Mouse (Mus musculus) kidney, postnatal 0 days (tissue): ENCODE data around the gene Mypn. TPM values are rescaled to one million over a fixed set of nuclear protein-coding genes. Genes with fewer than 3 reads are reported as not detected.
A peak's percentile ranks its signal among the peaks of the same experiment; 100 is the strongest.

Source experiments
- ATAC-seq: fragments of 200-750 bp; cut with Nextera tagmentation; replicated peaks from 2 replicates; pipeline ENCODE4 v1.8.0; 2017; ENCODE audit warnings: low read depth, moderate number of reproducible peaks, moderate TSS enrichment, moderate library complexity; ENCODE audit not compliant: low FRiP score
- DNase-seq: peaks from one replicate; pipeline ENCODE4 v3.0.0-alpha.2; 2016; ENCODE audit warnings: low spot score
- H3K27ac ChIP-seq: fragments of 300-500 bp; sonication (generic); 2 replicates; pipeline ENCODE4 v1.5.1; 2014; ENCODE audit warnings: mild to moderate bottlenecking
- H3K27me3 ChIP-seq: fragments of 300-500 bp; sonication (generic); 2 replicates; pipeline ENCODE4 v1.6.1; 2014; ENCODE audit warnings: low read length, mixed read lengths; ENCODE audit not compliant: insufficient read depth
- H3K36me3 ChIP-seq: fragments of 300-500 bp; sonication (generic); 2 replicates; pipeline ENCODE4 v1.6.1; 2014; ENCODE audit warnings: low read length, mixed read lengths; ENCODE audit not compliant: insufficient read depth
- H3K4me1 ChIP-seq: fragments of 300-500 bp; sonication (generic); replicated peaks from 2 replicates; pipeline ENCODE4 v1.6.1; 2014; ENCODE audit warnings: antibody characterized with exemption, low read length, mixed read lengths; ENCODE audit not compliant: insufficient read depth
- H3K4me2 ChIP-seq: fragments of 300-500 bp; sonication (generic); 2 replicates; pipeline ENCODE4 v1.6.1; 2014; ENCODE audit warnings: mild to moderate bottlenecking, low read length, moderate library complexity, mixed read lengths
- H3K4me3 ChIP-seq: fragments of 300-500 bp; sonication (generic); replicated peaks from 2 replicates; pipeline ENCODE4 v1.5.1; 2014; ENCODE audit warnings: low read depth, low read length
- H3K9ac ChIP-seq: fragments of 300-500 bp; sonication (generic); 2 replicates; pipeline ENCODE4 v1.6.1; 2014; ENCODE audit warnings: low read depth, low read length
- H3K9me3 ChIP-seq: fragments of 300-500 bp; sonication (generic); replicated peaks from 2 replicates; pipeline ENCODE4 v1.6.1; 2016; ENCODE audit warnings: low read length, inconsistent platforms, mixed read lengths
- CTCF ChIP-seq: IDR thresholded peaks from 2 replicates; pipeline ENCODE4 v1.5.1; 2016; ENCODE audit warnings: antibody characterized with exemption, low read depth, mild to moderate bottlenecking, moderate library complexity
- WGBS: fragments of 180-500 bp; shearing (Covaris S2); extraction: QIAGEN DNeasy Blood & Tissue Kit; methylation state at CpG from one replicate; pipeline ENCODE4 v1.1.7; 2014; 5-methylcytosine and 5-hydroxymethylcytosine counted together
- polyA plus RNA-seq: library from polyadenylated mRNA; unstranded; fragments of >200 nt; fragmentation: Nextera tagmentation; extraction: Ambion mirVana; gene quantifications from 2 replicates; pipeline ENCODE4 v1.2.1, GENCODE M21; 2015

Gene Mypn
- polyA plus RNA-seq, 1 experiment from 2014 or later, result not detected

GRCm38 (mm10) chr10:63243493-63244054 lies 39.8 kb upstream of the Mypn start, which contains the start of gene Herc4:
TSS of gene Herc4 (plus strand) at chr10:63243810.
- Histone ChIP-seq H3K27me3 (no peaks in the 10 kb centered on the region), H3K36me3 (no peaks in the 10 kb centered on the region), H3K4me1 (peaks cover 9% of the 10 kb centered on the region; the same call in 1 of the 2 replicates), H3K4me2 (peak within 1 kb of the TSS; percentile 64), H3K27ac (peak within 1 kb of the TSS; percentile 98), H3K9me3 (no peaks in the 10 kb centered on the region), H3K4me3 (peak within 1 kb of the TSS; percentile 90), H3K9ac (peak within 1 kb of the TSS; percentile 92)
- peak; percentile 100 for ATAC-seq
- no peak for TF ChIP-seq CTCF
- under 1% methylated on average over 43 of the region's 44 CpGs for WGBS
- peak; percentile 99 for DNase-seq

DNA sequence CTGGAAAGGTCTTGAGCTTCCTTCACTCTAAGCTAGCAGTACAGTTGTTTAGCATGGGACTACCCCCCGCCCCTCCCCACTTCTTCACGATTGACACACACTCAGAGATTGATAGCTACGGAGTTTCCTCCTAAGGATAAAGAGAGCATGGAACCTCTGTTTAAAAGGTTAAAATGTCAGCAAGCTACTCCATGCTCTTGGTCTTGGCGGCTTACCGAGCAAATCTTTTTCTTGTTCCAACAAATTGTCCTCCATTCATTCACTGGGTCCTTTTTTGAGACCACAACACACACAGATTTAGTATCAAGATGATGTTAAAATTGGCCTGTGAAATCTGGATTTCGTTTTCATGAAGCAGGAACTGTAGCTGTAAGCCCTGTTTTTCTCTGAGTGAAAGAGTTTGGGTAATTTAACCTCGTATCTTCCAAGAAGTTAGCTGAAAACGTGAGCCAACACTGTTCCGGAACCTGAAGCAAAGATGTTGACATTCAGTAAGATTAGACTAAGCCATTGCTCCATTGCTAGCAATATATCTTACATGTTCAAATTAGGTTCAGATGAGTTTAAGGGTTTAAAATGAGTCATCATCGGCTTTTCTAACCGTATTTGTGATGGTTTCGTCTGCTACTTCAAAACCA lies 39.2 kb upstream of the Mypn start:
- Histone ChIP-seq H3K27ac (peak overlapping the region; percentile 55), H3K36me3 (no peaks in the 10 kb centered on the region), H3K4me2 (peak overlapping the region; percentile 64), H3K4me1 (peaks cover 9% of the 10 kb centered on the region; the same call in 1 of the 2 replicates), H3K9ac (peak overlapping the region; percentile 51), H3K27me3 (no peaks in the 10 kb centered on the region), H3K4me3 (peak overlapping the region; percentile 90), H3K9me3 (no peaks in the 10 kb centered on the region)
- no peak for TF ChIP-seq CTCF
- ATAC-seq (no peak), DNase-seq (peak; percentile 27)
- 18% methylated on average over 12 of the region's 12 CpGs for WGBS

GRCm38 (mm10) chr10:63240868-63241271 lies 37.1 kb upstream of the Mypn start:
- H3K4me1 ChIP-seq, result peaks cover 9% of the 10 kb centered on the region; the same call in 1 of the 2 replicates
- no peak for DNase-seq
- no peak for TF ChIP-seq CTCF
- H3K4me2 ChIP-seq, result no peak overlapping the region
- H3K9ac ChIP-seq, result no peak overlapping the region
- H3K9me3 ChIP-seq, result no peaks in the 10 kb centered on the region
- H3K4me3 ChIP-seq, result no peak overlapping the region
- H3K27me3 ChIP-seq, result no peaks in the 10 kb centered on the region
- no peak overlapping the region for H3K27ac ChIP-seq
- ATAC-seq, result no peak
- WGBS, result 74% methylated on average over 2 of the region's 2 CpGs
- H3K36me3 ChIP-seq, result no peaks in the 10 kb centered on the region

DNA sequence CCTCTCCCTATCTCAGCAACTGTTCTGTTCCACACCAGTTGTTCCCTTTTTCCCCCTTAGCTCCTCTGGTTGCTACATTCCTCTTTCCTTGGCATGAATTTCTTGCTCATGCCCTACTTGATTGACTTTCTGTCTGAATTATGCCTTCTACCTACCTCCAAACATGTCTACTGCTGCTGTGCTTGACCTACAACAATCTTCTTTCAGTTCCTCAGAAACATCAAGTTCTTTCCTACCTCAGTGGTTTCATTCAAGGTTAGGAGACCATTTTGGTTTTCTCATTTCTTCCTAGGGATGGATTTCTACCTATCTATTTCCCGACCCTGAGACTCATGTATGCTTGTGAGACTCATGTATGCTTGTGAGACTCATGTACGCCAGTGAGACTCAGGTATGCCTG lies 36.1 kb upstream of the Mypn start:
- Histone ChIP-seq H3K9me3 (no peaks in the 10 kb centered on the region), H3K4me2 (no peak overlapping the region), H3K4me1 (peaks cover 6% of the 10 kb centered on the region; the same call in 1 of the 2 replicates), H3K27me3 (no peaks in the 10 kb centered on the region), H3K36me3 (no peaks in the 10 kb centered on the region), H3K27ac (no peak overlapping the region), H3K4me3 (no peak overlapping the region), H3K9ac (no peak overlapping the region)
- ATAC-seq (no peak), DNase-seq (no peak)
- 85% methylated on average over 2 of the region's 2 CpGs for WGBS
- TF ChIP-seq CTCF, result no peak

DNA sequence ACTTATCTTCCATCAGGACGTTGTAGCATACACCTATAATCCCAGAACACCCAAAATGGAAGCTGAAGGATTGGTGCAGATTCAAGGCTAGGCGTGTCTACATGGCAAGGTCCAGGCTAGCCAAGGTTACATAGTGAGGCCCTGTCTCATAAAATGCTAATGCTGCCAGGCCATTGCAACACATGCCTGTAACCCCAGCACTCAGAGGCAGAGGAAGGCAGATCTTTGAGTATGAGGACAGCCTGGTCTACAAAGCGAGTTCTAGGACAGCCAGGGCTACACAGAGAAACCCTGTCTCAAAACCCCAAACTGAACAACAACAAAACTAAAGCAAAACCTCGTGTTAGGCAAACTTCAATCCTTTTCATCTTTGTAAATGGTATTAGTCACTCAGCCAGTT lies 34.3 kb upstream of the Mypn start:
- Histone ChIP-seq H3K36me3 (no peaks in the 10 kb centered on the region), H3K4me1 (peaks cover 6% of the 10 kb centered on the region; the same call in 1 of the 2 replicates), H3K9me3 (no peaks in the 10 kb centered on the region), H3K27ac (no peak overlapping the region), H3K4me3 (no peak overlapping the region), H3K27me3 (no peaks in the 10 kb centered on the region), H3K9ac (no peak overlapping the region), H3K4me2 (no peak overlapping the region)
- no peak for DNase-seq
- no peak for ATAC-seq
- TF ChIP-seq CTCF, result no peak
- 75% methylated on average over 4 of the region's 4 CpGs for WGBS

DNA sequence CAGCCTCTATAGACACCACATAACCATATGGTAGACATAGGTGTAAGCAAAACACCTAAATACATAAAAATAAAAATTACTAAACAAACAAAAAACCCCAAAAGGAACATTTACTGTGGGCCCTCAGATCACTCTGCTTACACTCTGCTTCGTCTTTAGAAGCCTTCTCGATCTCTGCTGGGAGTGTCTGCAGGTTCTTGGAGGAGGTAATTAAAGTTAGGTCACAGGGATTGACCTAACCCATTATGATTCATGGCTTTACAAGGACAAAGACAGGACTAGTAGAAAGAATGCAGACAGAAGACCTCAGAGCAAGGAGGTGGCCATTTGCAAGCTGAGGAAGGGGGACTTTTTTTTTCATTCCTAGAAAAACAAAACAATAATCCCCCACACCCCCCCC lies 33.5 kb upstream of the Mypn start:
- TF ChIP-seq CTCF, result no peak
- 43% methylated on average over 2 of the region's 2 CpGs for WGBS
- DNase-seq, result no peak
- H3K9me3 ChIP-seq, result no peaks in the 10 kb centered on the region
- H3K4me2 ChIP-seq, result no peak overlapping the region
- no peak overlapping the region for H3K9ac ChIP-seq
- ATAC-seq, result no peak
- H3K4me3 ChIP-seq, result no peak overlapping the region
- H3K36me3 ChIP-seq, result no peaks in the 10 kb centered on the region
- H3K27ac ChIP-seq, result no peak overlapping the region
- no peaks in the 10 kb centered on the region for H3K27me3 ChIP-seq
- no peaks in the 10 kb centered on the region for H3K4me1 ChIP-seq

DNA sequence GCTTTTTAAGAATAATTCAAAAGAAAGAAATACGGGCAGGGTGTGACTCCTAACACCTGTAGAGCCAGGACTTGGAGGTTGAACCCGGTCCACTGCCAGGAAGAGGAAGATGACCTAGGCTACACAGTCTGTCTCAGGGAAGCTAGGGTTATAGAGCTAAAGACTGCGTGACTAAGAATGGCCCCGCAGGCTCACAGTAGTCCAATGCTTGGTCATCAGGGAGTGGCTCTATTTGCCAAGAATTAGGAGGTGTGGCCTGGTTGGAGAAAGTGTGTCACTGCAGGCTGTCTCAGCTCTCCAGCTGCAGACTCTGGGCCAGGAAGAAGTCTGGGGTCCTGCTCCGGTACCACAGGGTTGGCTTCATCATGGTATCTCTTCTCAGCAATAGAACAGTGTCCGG lies 32.9 kb upstream of the Mypn start:
- Histone ChIP-seq H3K9ac (no peak overlapping the region), H3K9me3 (no peaks in the 10 kb centered on the region), H3K4me1 (no peaks in the 10 kb centered on the region), H3K4me2 (no peak overlapping the region), H3K27me3 (no peaks in the 10 kb centered on the region), H3K36me3 (no peaks in the 10 kb centered on the region), H3K27ac (no peak overlapping the region), H3K4me3 (no peak overlapping the region)
- DNase-seq (no peak), ATAC-seq (no peak)
- 94% methylated on average over 6 of the region's 6 CpGs for WGBS
- no peak for TF ChIP-seq CTCF
